Mouse (Mus musculus): ENCODE results near the gene Ptchd3. TPM values are rescaled to one million over a fixed set of nuclear protein-coding genes. Genes with fewer than 3 reads are reported as not detected.
A peak's percentile ranks its signal among the peaks of the same experiment; 100 is the strongest.

Gene Ptchd3
- not detected for total RNA-seq (2022)

- no peak for DNase-seq (ENCODE audit: low spot score in 2 of 2)
Measured at GRCm38 (mm10) chr11:121829947-121830346, at the start of gene Ptchd3. Gene Ptchd3 (plus strand): TSS chr11:121830247.

- DNase-seq (ENCODE audit: low spot score in 2 of 2) = no peak
Measured at GRCm38 (mm10) chr11:121781831-121782230, 48.2 kb upstream of the Ptchd3 start.

GRCm38 (mm10) chr11:121787456-121787855, 42.6 kb upstream of the Ptchd3 start:
- no peak for DNase-seq (ENCODE audit: low spot score in 2 of 2)

- DNase-seq (ENCODE audit: low spot score in 2 of 2) = no peak
Measured at GRCm38 (mm10) chr11:121789566-121789965, 40.5 kb upstream of the Ptchd3 start.

- DNase-seq (ENCODE audit: low spot score in 2 of 2) = peak; percentile 44 to 74
Measured at GRCm38 (mm10) chr11:121790671-121791094, 39.4 kb upstream of the Ptchd3 start.

- no peak for DNase-seq (ENCODE audit: low spot score in 2 of 2)
Measured at GRCm38 (mm10) chr11:121791446-121791845, 38.6 kb upstream of the Ptchd3 start.

GRCm38 (mm10) chr11:121791991-121792390, 38.1 kb upstream of the Ptchd3 start:
- no peak for DNase-seq (ENCODE audit: low spot score in 2 of 2)

GRCm38 (mm10) chr11:121793530-121793929, 36.5 kb upstream of the Ptchd3 start:
- DNase-seq (ENCODE audit: low spot score in 2 of 2) = no peak

- DNase-seq (ENCODE audit: low spot score in 2 of 2) = no peak
Measured at GRCm38 (mm10) chr11:121794186-121794585, 35.9 kb upstream of the Ptchd3 start.

- DNase-seq (ENCODE audit: low spot score in 2 of 2) = peak; percentile 23 to 29
Measured at GRCm38 (mm10) chr11:121794591-121795199, 35.4 kb upstream of the Ptchd3 start.

- no peak for DNase-seq (ENCODE audit: low spot score in 2 of 2)
Measured at GRCm38 (mm10) chr11:121795978-121796377, 34.1 kb upstream of the Ptchd3 start.

- no peak for DNase-seq (ENCODE audit: low spot score in 2 of 2)
Measured at GRCm38 (mm10) chr11:121798591-121798990, 31.5 kb upstream of the Ptchd3 start.

GRCm38 (mm10) chr11:121799746-121800299, 30.2 kb upstream of the Ptchd3 start:
- no peak for DNase-seq (ENCODE audit: low spot score in 2 of 2)

- DNase-seq (ENCODE audit: low spot score in 2 of 2) = no peak
Measured at GRCm38 (mm10) chr11:121802743-121803142, 27.3 kb upstream of the Ptchd3 start.

- no peak for DNase-seq (ENCODE audit: low spot score in 2 of 2)
Measured at GRCm38 (mm10) chr11:121804258-121805027, 25.6 kb upstream of the Ptchd3 start.

- DNase-seq (ENCODE audit: low spot score in 2 of 2) = peak; percentile 60 to 75
Measured at GRCm38 (mm10) chr11:121808204-121808852, 21.7 kb upstream of the Ptchd3 start.

- DNase-seq (ENCODE audit: low spot score in 2 of 2) = no peak
Measured at GRCm38 (mm10) chr11:121808866-121809265, 21.2 kb upstream of the Ptchd3 start.

GRCm38 (mm10) chr11:121845923-121846322, 15.9 kb downstream of the Ptchd3 start:
- DNase-seq (ENCODE audit: low spot score in 2 of 2) = no peak

- peak in 1 of 2 experiments; percentile 8 for DNase-seq (ENCODE audit: low spot score in 2 of 2)
Measured at GRCm38 (mm10) chr11:121847790-121848299, 17.8 kb downstream of the Ptchd3 start.

All from gastrocnemius, adult 8-10 months (tissue).